ENCODE assay signal across 8 mouse cellular contexts in genomic region chr9:21723377-21724146, GRCm38 (mm10). TPM values are rescaled to one million over a fixed set of nuclear protein-coding genes. Genes with fewer than 3 reads are reported as not detected.
DNase-seq lines count a peak whose midpoint lies in the region; ATAC-seq lines count a peak whose summit lies in the region.

Gene Ldlr (plus strand): TSS chr9:21723483.

- DNase-seq in adipocyte (ENCODE audit: low spot score): peak; percentile 97
- DNase-seq in embryo, embryonic 10 days (ENCODE audit: low spot score): peak; percentile 95
- DNase-seq in gastrocnemius, postnatal 14 days: peak; percentile 89
- DNase-seq in left cerebral cortex, postnatal 10 days (ENCODE audit: extremely low spot score in 1 of 2, low spot score in 2 of 2): peak; percentile 79 to 92
- DNase-seq in right cerebral cortex, postnatal 36 days (ENCODE audit: low spot score in 2 of 2): peak; percentile 63 to 72
- DNase-seq in yolk sac, embryonic 10.5 days (ENCODE audit: low spot score): peak; percentile 95

- ATAC-seq in inflammation-experienced regulatory T-cells, adult 6 months: peak; percentile 65
- ATAC-seq in megakaryocyte-erythroid progenitor cell, adult 5-6 weeks (replicated peaks; ENCODE audit: low FRiP score, low TSS enrichment, poor library complexity, severe bottlenecking): peak; percentile 87

- intact Hi-C loops in gastrocnemius, postnatal 14 days (cut with DNase I; ENCODE audit: low total_unique reads): no loop called here
- intact Hi-C loops in left cerebral cortex, postnatal 10 days (cut with DNase I): no loop called here

RNA-seq across cellular contexts. Expression of gene Ldlr, which starts in this region (rescaled TPM):
- 1 to 10 TPM; 4.5 to 9.5 TPM for total RNA-seq in gastrocnemius, postnatal 14 days (2021)
- 10 to 100 TPM in 2 of 3 experiments, 1 to 10 TPM in 1; 9.2 to 21.2 (median 14.6) TPM for polyA plus RNA-seq in inflammation-experienced regulatory T-cells, adult 6 months (2017; shearing (Covaris generic))
- 10 to 100 TPM; 17.2 to 19.2 TPM for total RNA-seq in left cerebral cortex, postnatal 10 days (2021)
- 8.4 and 14.8 TPM in 2 replicates for total RNA-seq in megakaryocyte-erythroid progenitor cell, adult 5-6 weeks (2014; fragmentation: Nextera tagmentation)
- total RNA-seq in megakaryocyte-erythroid progenitor cell, adult 5-6 weeks (2017): 11.5 and 13.9 TPM in 2 replicates

Comparison
In these comparisons a context has a peak if more than half of its experiments do, and no peak if none do; other contexts are left out.
1. Peak in every context shown above with its lines: DNase-seq and ATAC-seq.